Mouse (Mus musculus) cerebellum, postnatal 25 days (tissue): ENCODE data around the gene Popdc2.
A peak's percentile ranks its signal among the peaks of the same experiment; 100 is the strongest.

Experiments
- DNase-seq, 2 experiments: peaks; one replicate each; pipeline ENCODE4 v3.0.0; 2021; ENCODE audit warnings: mixed read lengths in 2 of 2

The Popdc2 gene

DNA sequence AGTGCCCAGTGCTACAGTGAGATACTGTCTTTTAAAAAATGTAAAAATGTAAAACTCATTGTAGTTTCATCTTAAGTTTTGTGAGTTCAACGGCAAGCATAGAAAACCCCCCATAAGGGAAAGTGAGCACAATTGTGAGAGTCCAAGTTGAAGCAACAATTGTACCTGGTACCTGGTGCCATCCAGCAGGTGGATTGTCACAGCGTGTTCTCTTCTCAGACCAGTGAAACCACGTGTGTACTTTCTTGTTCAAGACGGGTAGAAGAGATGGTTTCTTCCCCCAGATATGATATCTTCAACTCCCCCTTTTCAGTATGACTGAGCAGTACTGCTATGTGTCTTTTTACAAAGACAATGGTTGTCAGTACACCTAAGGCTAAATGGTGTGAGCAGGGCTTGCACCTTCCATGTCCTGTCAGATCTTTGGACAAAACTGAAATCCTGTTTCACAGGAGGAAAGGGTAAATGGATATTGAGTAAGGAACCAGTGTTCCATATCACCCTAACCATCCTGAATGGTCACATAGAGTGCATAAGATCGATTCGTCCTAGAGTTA lies 3.7 kb upstream of the Popdc2 start:
- DNase-seq, result no peak

GRCm38 (mm10) chr16:38359241-38359640 lies 2.8 kb upstream of the Popdc2 start:
- DNase-seq, result no peak

DNA sequence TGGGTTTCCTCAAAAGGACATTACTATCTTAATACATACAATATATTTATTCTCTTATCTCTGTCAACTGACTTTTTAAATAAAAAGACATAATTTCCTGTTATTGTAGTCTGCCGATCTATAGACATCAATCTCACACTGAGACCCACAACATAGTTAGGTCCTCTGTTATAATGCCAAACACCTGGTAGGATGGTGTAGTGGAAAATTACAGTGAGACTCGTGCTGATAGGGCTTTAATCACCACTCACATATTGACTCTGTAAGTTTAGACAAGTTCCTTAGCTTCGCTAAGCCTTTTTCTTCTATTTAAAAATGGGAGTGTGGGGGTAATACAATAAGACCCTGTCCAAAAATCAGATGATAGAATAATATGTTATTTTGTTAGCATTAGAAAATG lies 2.2 kb upstream of the Popdc2 start:
- DNase-seq, result no peak

- DNase-seq, result no peak
Observed at GRCm38 (mm10) chr16:38360317-38360716, 1.7 kb upstream of the Popdc2 start.

DNA sequence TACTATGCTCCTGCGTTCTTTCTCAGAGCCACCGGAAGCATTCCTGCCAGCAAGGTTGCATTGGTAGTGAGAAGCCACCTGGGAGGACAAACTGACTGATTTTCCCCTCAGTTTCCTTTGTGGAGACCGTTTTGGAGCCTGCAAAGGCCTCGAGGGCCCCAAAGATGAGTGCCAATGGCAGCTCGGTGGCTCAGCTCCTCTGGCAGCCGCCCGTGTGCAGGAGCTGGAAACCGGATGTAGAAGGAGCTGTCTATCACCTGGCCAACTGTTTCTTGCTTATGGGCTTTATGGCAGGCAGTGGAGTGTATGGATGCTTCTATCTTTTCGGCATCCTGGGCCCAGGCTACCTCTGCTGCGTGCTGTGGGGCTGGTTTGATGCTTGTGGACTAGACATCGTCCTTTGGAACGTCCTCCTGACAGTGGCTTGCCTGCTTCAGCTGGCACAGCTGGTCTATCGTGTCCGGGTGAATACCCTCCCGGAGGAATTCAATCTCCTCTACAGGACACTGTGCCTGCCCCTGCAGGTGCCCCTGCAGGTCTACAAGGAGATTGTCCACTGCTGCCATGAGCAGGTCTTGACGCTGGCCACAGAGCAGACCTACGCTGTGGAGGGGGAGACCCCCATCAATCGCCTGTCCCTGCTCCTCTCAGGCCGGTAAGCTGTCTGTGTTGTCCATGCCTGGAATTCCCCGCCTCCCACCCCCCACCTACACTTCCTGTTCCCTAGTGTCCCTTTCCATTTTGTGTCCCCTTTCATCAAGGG lies 665 bp downstream of the Popdc2 start:
- DNase-seq, result no peak

GRCm38 (mm10) chr16:38363256-38363595 lies 1.2 kb downstream of the Popdc2 start:
- DNase-seq, result no peak

DNA sequence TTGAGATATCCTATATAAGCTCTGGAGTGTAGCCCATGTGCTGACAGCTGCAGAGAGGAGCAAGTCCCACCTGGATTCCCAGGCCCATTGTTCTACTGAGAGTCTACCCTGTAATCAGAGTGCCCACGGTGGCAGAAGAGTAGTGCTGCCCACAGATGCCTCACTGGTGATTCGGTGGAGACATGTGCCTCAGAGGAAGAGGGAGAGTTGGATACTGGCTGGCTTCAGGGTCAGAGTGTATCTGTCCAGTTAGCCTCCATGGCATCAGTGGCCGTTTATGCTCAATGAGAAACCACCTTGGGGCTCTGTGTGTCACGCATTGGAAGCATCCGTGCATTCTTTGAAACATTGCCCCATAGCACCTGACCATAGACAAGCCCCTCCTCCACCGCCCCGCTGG lies 1.6 kb downstream of the Popdc2 start:
- DNase-seq, result no peak

DNA sequence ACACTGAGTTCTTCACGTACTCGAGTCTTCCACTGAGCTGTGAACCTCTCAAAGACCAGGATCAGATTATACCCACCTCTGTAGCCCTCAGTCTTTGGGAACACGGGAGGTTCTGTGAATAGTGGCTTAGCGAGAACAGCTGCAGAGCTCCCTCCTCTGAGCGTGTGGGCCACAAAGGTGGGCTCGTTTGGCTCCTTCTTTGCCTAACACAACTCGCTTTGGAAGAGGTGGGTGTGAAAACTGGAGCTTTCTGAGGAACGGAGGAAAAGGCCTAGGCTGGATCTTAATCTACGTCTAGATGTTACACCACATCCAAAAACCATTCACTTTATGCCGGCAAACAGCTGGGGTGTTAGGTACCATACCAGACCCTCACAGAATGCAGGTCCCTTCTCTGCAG lies 3.4 kb downstream of the Popdc2 start:
- DNase-seq, result no peak

DNA sequence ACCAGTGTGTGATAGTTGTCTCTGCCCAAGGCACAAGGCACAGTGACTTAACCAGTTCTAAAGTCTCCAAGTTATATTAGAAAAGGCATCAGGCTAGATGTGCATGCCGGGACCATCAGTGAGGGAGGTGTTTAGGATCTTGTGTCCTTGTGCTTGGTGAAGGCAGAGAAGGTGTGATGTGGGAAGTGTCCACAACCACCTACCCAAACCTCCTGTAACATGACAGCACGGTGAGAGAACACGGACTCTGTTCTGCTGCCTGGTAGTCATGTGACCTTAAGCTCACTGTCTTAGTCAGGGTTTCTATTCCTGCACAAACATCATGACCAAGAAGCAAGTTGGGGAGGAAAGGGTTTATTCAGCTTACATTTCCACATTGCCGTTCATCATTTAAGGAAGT lies 4.2 kb downstream of the Popdc2 start:
- DNase-seq, result no peak

DNA sequence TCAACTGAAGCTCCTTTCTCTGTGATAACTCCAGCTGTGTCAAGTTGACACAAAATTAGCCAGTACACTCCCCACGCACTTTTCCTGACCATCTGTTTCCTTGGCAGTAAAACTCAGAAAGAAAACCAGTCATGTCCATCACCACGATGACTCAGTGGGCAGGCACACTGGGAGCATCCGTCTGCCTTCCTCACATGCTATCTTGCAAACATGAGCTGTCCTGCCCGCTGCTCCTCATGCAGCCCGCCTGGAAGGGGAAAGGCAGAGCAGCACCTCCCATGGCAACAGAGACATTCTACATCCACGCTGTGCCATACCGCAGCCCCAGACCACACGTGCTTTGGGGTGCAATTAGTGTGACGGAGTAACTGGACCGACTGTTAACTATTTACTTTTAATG lies 6.3 kb downstream of the Popdc2 start:
- peak; percentile 59 to 72 for DNase-seq

GRCm38 (mm10) chr16:38369000-38369399 lies 7.0 kb downstream of the Popdc2 start:
- no peak for DNase-seq

- DNase-seq, result no peak
Observed at GRCm38 (mm10) chr16:38369431-38369830, 7.4 kb downstream of the Popdc2 start.

- DNase-seq, result no peak
Observed at GRCm38 (mm10) chr16:38369992-38370484, 8.0 kb downstream of the Popdc2 start.

DNA sequence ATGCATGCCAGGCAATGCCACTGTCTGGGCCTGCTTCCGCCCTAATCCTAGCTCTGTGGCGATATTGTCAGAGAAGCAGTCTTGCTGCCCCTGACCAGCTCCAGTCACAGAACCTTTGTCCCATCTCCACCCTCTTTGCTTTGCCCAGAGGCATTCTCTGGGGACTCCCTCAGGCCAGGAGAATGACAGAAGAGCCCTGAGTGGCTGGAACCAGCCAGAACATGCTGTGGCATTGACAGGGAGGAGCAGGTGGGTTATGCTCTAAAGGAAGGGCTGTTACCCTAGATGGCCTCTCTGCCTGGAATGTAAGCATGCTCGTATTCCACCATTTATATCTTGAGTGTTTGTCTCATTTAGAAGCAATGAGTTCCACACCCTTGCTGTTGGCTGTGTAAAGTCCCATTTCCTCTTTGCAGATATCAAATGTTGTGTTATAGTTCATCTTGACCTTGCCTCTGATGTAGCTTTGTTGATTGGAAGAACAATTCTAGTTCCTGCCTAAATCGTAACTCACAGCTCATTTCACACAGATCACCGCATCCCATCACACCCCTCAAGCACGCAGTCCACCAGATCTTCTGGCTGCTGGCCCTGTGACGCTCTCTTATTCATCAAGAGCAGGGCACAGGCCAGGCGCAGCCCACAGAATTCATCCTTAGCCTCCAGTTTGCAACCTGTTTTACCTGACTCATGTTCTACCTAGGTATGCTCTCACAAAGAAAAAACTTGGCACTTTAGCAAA lies 8.8 kb downstream of the Popdc2 start:
- no peak for DNase-seq

GRCm38 (mm10) chr16:38371705-38372296 lies 9.8 kb downstream of the Popdc2 start:
- no peak for DNase-seq

GRCm38 (mm10) chr16:38372876-38373275 lies 10.9 kb downstream of the Popdc2 start:
- no peak for DNase-seq

DNA sequence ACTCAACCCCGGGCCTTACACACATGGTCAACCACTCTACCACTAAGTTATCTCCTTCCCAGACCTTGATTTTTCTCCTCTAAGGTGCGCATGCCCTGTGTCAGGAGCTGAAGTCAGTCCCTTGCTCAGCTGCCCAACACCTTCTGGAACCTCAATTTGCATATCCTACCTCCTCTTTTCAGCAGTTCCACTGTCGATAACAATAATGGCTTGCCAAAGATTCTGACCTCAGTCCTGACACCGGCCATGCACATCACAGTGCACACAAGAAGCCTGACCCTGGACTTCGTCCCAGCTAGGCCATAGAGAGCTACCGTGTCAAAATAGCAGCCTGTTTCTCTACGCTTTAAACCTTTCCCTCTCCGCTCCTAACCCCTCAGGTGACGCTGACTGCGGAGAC lies 11.4 kb downstream of the Popdc2 start:
- no peak for DNase-seq

DNA sequence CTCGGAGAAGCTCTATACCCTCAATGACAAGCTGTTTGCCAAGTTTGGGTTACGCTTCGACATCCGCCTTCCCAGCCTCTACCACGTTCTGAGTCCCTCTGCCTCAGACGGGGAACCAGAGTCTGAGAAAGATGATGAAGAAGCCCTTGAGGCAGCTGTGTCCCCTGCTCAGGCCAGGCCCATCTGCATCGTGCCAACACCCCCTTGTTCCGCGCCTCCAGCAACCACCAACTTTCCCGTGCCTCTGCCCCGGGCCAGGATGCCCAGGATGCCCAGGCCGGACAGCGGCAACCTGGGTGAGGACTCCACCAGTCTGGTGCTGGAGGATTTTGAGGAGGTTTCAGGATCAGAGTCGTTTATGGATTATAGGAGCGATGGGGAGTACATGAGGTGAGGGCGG lies 11.9 kb downstream of the Popdc2 start:
- no peak for DNase-seq

- DNase-seq, result no peak
Observed at GRCm38 (mm10) chr16:38374379-38375140, 12.6 kb downstream of the Popdc2 start.

DNA sequence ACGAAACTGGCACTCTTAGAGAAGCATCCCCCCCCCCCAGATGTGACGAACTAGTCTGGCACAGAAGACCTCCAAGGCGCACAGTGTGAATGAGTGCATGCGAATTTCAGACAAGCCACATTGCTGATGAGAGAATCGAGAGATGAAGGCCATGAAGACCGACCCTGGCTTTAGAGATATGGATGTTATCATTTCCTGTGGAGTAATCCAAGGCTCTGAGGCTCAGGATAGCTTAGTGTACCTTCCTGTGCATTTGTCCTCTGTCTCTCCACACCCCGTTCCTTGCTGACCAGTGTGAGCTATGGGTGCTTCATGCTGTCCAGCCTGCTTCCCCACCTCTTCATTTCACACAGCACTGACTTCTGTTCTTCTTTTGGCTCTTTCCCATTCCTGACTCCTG lies 13.2 kb downstream of the Popdc2 start:
- DNase-seq, result no peak

GRCm38 (mm10) chr16:38376163-38376840 lies 14.3 kb downstream of the Popdc2 start:
- peak; percentile 69 to 74 for DNase-seq

DNA sequence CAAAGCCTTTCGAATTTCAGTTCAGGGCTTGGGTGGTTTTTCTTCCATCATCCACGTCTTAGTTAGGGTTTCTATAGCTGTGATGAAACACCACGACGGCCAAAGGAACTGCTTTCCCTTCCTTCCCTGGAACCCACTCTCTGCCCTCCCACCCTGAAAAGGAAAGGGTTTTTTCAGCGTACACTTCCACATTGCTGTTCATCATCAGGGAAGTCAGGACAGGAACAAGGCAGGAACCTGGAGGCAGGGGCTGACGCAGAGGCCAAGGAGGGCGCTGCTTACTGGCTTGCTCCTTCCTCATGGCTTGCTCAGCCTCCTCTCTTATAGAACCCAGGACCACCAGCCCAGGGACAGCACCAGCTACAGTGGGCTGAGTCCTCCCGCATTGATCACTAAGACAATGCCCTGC lies 14.8 kb downstream of the Popdc2 start:
- peak in 1 of 2 experiments; percentile 48 for DNase-seq
